Mouse (Mus musculus): ENCODE data around the gene Mau2. TPM values are rescaled to one million over a fixed set of nuclear protein-coding genes. Genes with fewer than 3 reads are reported as not detected.

Gene Mau2
- polyA plus RNA-seq, 1 experiment from 2014 or later: 33.8 TPM

GRCm38 (mm10) chr8:70084191-70085065, 41.9 kb upstream of the Mau2 start:
- no peaks in the 10 kb centered on the region for H3K9me3 ChIP-seq (replicated peaks; ENCODE audit: low read length)
- peaks cover 10% of the 10 kb centered on the region for H3K4me1 ChIP-seq (replicated peaks; ENCODE audit: insufficient read depth, low read length)
- TF ChIP-seq CTCF (IDR thresholded peaks at IDR 0.05; ENCODE audit: low read depth): no peak
- H3K4me3 ChIP-seq (replicated peaks; ENCODE audit: low read depth, low read length): peak overlapping the region; percentile 39
- H3K4me2 ChIP-seq (ENCODE audit: low read length): peak overlapping the region; percentile 70
- H3K9ac ChIP-seq (ENCODE audit: low read depth, low read length): 0 out of 2 replicates have a peak overlapping the region, but pooled peaks have one; percentile 27
- H3K27me3 ChIP-seq (ENCODE audit: insufficient read depth, low read length): peaks cover 67% of the 10 kb centered on the region
- WGBS: 1% methylated on average over 71 of the region's 71 CpGs
- H3K27ac ChIP-seq: no peak overlapping the region
- ATAC-seq (replicated peaks; ENCODE audit: low FRiP score, low read depth) (no peak), DNase-seq (ENCODE audit: low spot score) (no peak)
- H3K36me3 ChIP-seq (ENCODE audit: insufficient read depth, low read length): no peaks in the 10 kb centered on the region

GRCm38 (mm10) chr8:70083285-70083684, 40.8 kb upstream of the Mau2 start, which contains the start of gene Hapln4:
Gene Hapln4, plus strand, starts transcription at chr8:70083457.
- H3K9me3 ChIP-seq (replicated peaks; ENCODE audit: low read length): no peaks in the 10 kb centered on the region
- no peak within 1 kb of the TSS for H3K27ac ChIP-seq
- H3K27me3 ChIP-seq (ENCODE audit: insufficient read depth, low read length): peaks cover 56% of the 10 kb centered on the region
- peak; percentile 61 for DNase-seq (ENCODE audit: low spot score)
- H3K4me2 ChIP-seq (ENCODE audit: low read length): peak within 1 kb of the TSS; percentile 70
- TF ChIP-seq CTCF (IDR thresholded peaks at IDR 0.05; ENCODE audit: low read depth): no peak
- H3K4me3 ChIP-seq (replicated peaks; ENCODE audit: low read depth, low read length): peak within 1 kb of the TSS; percentile 39
- 0 out of 2 replicates have a peak within 1 kb of the TSS, but pooled peaks have one; percentile 27 for H3K9ac ChIP-seq (ENCODE audit: low read depth, low read length)
- WGBS: 2% methylated on average over 25 of the region's 26 CpGs
- no peaks in the 10 kb centered on the region for H3K36me3 ChIP-seq (ENCODE audit: insufficient read depth, low read length)
- H3K4me1 ChIP-seq (replicated peaks; ENCODE audit: insufficient read depth, low read length): peaks cover 10% of the 10 kb centered on the region
- 0 out of 2 replicates have a peak, but pooled peaks have one; percentile 21 for ATAC-seq (replicated peaks; ENCODE audit: low FRiP score, low read depth)

GRCm38 (mm10) chr8:70081976-70082375, 39.4 kb upstream of the Mau2 start:
- no peak for ATAC-seq (replicated peaks; ENCODE audit: low FRiP score, low read depth)
- no peak overlapping the region for H3K4me2 ChIP-seq (ENCODE audit: low read length)
- no peak overlapping the region for H3K4me3 ChIP-seq (replicated peaks; ENCODE audit: low read depth, low read length)
- DNase-seq (ENCODE audit: low spot score): no peak
- WGBS: 95% methylated on average over 2 of the region's 2 CpGs
- no peak overlapping the region for H3K27ac ChIP-seq
- H3K4me1 ChIP-seq (replicated peaks; ENCODE audit: insufficient read depth, low read length): peaks cover 10% of the 10 kb centered on the region
- H3K9ac ChIP-seq (ENCODE audit: low read depth, low read length): no peak overlapping the region
- no peak for TF ChIP-seq CTCF (IDR thresholded peaks at IDR 0.05; ENCODE audit: low read depth)
- no peaks in the 10 kb centered on the region for H3K9me3 ChIP-seq (replicated peaks; ENCODE audit: low read length)
- H3K36me3 ChIP-seq (ENCODE audit: insufficient read depth, low read length): no peaks in the 10 kb centered on the region
- peaks cover 43% of the 10 kb centered on the region for H3K27me3 ChIP-seq (ENCODE audit: insufficient read depth, low read length)

DNA sequence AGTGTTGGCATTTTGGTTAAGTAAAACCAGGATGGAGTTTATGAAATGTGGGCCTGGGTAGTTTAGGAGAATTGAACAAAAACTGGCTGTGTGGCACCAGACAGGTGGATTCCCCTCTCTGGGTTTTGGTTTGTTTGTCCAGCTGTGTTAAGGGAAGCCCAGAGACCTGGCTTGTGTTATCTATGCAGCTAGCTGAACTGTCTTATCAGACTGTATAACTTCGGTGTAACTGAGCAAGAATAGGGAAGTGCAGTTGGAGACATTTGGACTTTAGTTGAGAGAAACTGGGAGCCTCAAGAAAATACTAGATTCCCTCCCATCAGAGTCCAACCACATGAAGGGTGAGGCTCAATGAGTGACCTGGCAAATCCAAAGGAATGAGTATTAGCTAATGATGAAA, 31.1 kb upstream of the Mau2 start:
- Histone ChIP-seq H3K4me2 (ENCODE audit: low read length) (no peak overlapping the region), H3K9me3 (replicated peaks; ENCODE audit: low read length) (no peaks in the 10 kb centered on the region), H3K4me3 (replicated peaks; ENCODE audit: low read depth, low read length) (no peak overlapping the region), H3K36me3 (ENCODE audit: insufficient read depth, low read length) (peaks cover 23% of the 10 kb centered on the region), H3K9ac (ENCODE audit: low read depth, low read length) (no peak overlapping the region), H3K4me1 (replicated peaks; ENCODE audit: insufficient read depth, low read length) (no peaks in the 10 kb centered on the region), H3K27me3 (ENCODE audit: insufficient read depth, low read length) (no peaks in the 10 kb centered on the region), H3K27ac (no peak overlapping the region)
- no peak for DNase-seq (ENCODE audit: low spot score)
- TF ChIP-seq CTCF (IDR thresholded peaks at IDR 0.05; ENCODE audit: low read depth): no peak
- WGBS: 78% methylated on average over 1 of the region's 1 CpGs
- no peak for ATAC-seq (replicated peaks; ENCODE audit: low FRiP score, low read depth)

GRCm38 (mm10) chr8:70073120-70073519, 30.6 kb upstream of the Mau2 start:
- no peak for DNase-seq (ENCODE audit: low spot score)
- Histone ChIP-seq H3K36me3 (ENCODE audit: insufficient read depth, low read length) (peaks cover 27% of the 10 kb centered on the region), H3K9ac (ENCODE audit: low read depth, low read length) (peak overlapping the region; percentile 40; the same call in 1 of the 2 replicates), H3K27me3 (ENCODE audit: insufficient read depth, low read length) (no peaks in the 10 kb centered on the region), H3K27ac (no peak overlapping the region), H3K4me3 (replicated peaks; ENCODE audit: low read depth, low read length) (no peak overlapping the region), H3K4me1 (replicated peaks; ENCODE audit: insufficient read depth, low read length) (no peaks in the 10 kb centered on the region), H3K4me2 (ENCODE audit: low read length) (peak overlapping the region; percentile 57), H3K9me3 (replicated peaks; ENCODE audit: low read length) (no peaks in the 10 kb centered on the region)
- no peak for TF ChIP-seq CTCF (IDR thresholded peaks at IDR 0.05; ENCODE audit: low read depth)
- no peak for ATAC-seq (replicated peaks; ENCODE audit: low FRiP score, low read depth)
- 65% methylated on average over 8 of the region's 8 CpGs for WGBS

DNA sequence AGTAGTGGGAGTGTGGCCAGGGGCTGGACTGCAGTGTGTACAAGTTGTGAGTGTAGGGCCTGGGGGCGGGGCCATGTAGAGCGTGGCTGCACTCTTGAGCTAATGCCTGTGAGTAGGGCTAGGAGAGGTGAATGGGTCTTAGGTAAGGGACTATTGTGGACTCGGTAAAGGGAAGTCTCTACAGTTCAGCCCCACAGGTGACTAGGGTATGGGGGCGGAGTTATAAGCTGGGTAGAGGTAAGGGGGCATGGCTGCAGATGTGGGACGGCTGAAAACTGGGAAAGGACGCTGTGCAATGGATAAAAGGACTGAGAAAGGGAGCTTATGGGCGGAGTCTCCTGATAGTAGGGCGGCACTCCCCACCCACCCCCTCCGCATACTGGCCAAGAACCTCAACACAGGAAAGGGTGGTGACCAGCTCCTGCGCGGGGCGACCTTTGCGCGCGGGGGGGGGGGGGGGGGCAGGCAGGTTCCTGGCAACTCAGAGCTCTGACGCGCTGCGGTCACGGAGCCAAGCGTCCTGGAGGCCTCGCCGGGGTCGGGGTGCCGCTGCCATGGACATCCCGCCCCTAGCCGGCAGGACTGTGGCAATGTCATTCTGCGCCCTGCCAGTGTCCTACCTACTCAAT, 30.0 kb upstream of the Mau2 start, which contains the start of gene Tm6sf2:
Tm6sf2 (plus strand) TSS at position 484 of the 629 bp plus-strand sequence.
- Histone ChIP-seq H3K4me1 (replicated peaks; ENCODE audit: insufficient read depth, low read length) (no peaks in the 10 kb centered on the region), H3K27ac (no peak within 1 kb of the TSS), H3K36me3 (ENCODE audit: insufficient read depth, low read length) (peaks cover 28% of the 10 kb centered on the region), H3K4me3 (replicated peaks; ENCODE audit: low read depth, low read length) (no peak within 1 kb of the TSS), H3K4me2 (ENCODE audit: low read length) (peak within 1 kb of the TSS; percentile 57), H3K27me3 (ENCODE audit: insufficient read depth, low read length) (no peaks in the 10 kb centered on the region), H3K9me3 (replicated peaks; ENCODE audit: low read length) (no peaks in the 10 kb centered on the region), H3K9ac (ENCODE audit: low read depth, low read length) (peak within 1 kb of the TSS; percentile 40; the same call in 1 of the 2 replicates)
- DNase-seq (ENCODE audit: low spot score) (peak; percentile 45), ATAC-seq (replicated peaks; ENCODE audit: low FRiP score, low read depth) (peak; percentile 81)
- no peak for TF ChIP-seq CTCF (IDR thresholded peaks at IDR 0.05; ENCODE audit: low read depth)
- WGBS: 10% methylated on average over 21 of the region's 27 CpGs
